Mouse (Mus musculus) neural tube, embryonic 11.5 days (tissue): ENCODE measurements at regions not wholly inside any gene's neighbourhood (a gene's known extent, or its start where the extent isn't known, plus 50 kb on each side); places are given as distances from the start of the nearest gene placed in this dataset.

Experiments
- ATAC-seq: fragments of 200-750 bp; cut with Nextera tagmentation; 2 replicates; pipeline ENCODE4 v1.8.0; 2017; ENCODE audit warnings: moderate number of reproducible peaks, mild to moderate bottlenecking, moderate TSS enrichment, moderate library complexity; ENCODE audit not compliant: insufficient read depth, low FRiP score, low TSS enrichment
- DNase-seq: peaks from one replicate; pipeline ENCODE4 v3.0.0-alpha.2; 2015; ENCODE audit warnings: low spot score
- H3K27ac ChIP-seq: fragments of 300-500 bp; sonication (generic); 2 replicates; pipeline ENCODE4 v1.5.1; 2014; ENCODE audit warnings: low read depth, mild to moderate bottlenecking, low read length
- H3K27me3 ChIP-seq: fragments of 300-500 bp; sonication (generic); 2 replicates; pipeline ENCODE4 v1.6.1; 2014; ENCODE audit warnings: mild to moderate bottlenecking, low read length, mixed read lengths; ENCODE audit not compliant: control insufficient read depth, insufficient read depth
- H3K36me3 ChIP-seq: fragments of 300-500 bp; sonication (generic); 2 replicates; pipeline ENCODE4 v1.6.1; 2014; ENCODE audit warnings: mild to moderate bottlenecking, low read length, moderate library complexity, mixed read lengths; ENCODE audit not compliant: control insufficient read depth, insufficient read depth
- H3K4me1 ChIP-seq: fragments of 300-500 bp; sonication (generic); 2 replicates; pipeline ENCODE4 v1.6.1; 2014; ENCODE audit warnings: low read length, mixed read lengths; ENCODE audit not compliant: control insufficient read depth, insufficient read depth
- H3K4me2 ChIP-seq: fragments of 300-500 bp; sonication (generic); 2 replicates; pipeline ENCODE4 v1.6.1; 2014; ENCODE audit warnings: low read depth, mild to moderate bottlenecking, moderate library complexity
- H3K4me3 ChIP-seq: fragments of 300-500 bp; sonication (generic); 2 replicates; pipeline ENCODE4 v1.5.1; 2014; ENCODE audit warnings: low read depth, low read length
- H3K9ac ChIP-seq: fragments of 300-500 bp; sonication (generic); 2 replicates; pipeline ENCODE4 v1.6.1; 2014; ENCODE audit warnings: mild to moderate bottlenecking, low read length
- H3K9me3 ChIP-seq: fragments of 300-500 bp; sonication (generic); 2 replicates; pipeline ENCODE4 v1.6.1; 2016; ENCODE audit warnings: low read length; ENCODE audit not compliant: control insufficient read depth
- WGBS: fragments of 180-500 bp; shearing (Covaris S2); extraction: QIAGEN DNeasy Blood & Tissue Kit; methylation state at CpG from one replicate; pipeline ENCODE4 v1.1.7; 2014; 5-methylcytosine and 5-hydroxymethylcytosine counted together

DNA sequence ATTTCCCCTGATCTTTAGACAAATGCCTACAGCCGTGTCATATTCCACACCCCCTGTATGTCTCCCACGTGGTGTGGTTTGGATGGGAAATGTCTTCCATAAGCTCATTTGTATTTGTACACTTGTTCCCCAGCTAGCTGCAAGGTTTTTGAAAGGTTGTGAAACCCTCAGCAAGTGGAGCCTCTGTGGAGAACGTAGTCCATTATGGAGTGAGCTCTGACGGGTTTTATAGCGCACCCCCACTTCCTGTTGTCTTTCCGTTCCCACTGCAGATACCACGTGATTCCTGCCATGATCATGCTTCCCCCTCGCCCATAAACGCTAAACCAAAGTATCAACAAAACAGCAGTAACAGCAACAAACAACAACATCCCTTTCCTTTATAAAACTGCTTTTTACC, 145.6 kb upstream of the Fn1 start:
- DNase-seq (no peak), ATAC-seq (no peak)
- no peak overlapping the region for H3K4me2 ChIP-seq
- H3K36me3 ChIP-seq: no peaks in the 10 kb centered on the region
- no peak overlapping the region for H3K27ac ChIP-seq
- no peaks in the 10 kb centered on the region for H3K27me3 ChIP-seq
- H3K4me3 ChIP-seq: no peak overlapping the region
- H3K9ac ChIP-seq: no peak overlapping the region
- no peaks in the 10 kb centered on the region for H3K4me1 ChIP-seq
- H3K9me3 ChIP-seq: no peaks in the 10 kb centered on the region
- 76% methylated on average over 9 of the region's 9 CpGs for WGBS

DNA sequence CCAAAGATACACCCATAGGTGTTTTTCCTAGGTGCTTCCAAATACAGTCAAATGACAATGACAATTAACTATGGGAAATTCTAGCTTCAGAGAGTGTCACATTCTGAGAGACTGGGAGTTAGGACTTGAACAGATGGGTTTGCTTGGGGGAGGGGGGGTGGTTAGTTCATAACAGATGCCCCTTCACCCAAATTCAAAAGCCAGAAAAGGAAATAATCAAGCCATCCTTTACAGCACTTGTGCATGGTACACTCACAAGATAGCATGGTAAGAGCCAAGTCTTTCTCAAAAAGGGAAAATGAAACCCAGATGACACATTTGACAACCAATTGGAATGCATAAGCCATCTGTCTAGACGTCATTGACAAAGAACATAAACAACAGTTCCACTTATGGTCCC, 135.4 kb upstream of the Fn1 start:
- WGBS: 56% methylated on average over 1 of the region's 1 CpGs

DNA sequence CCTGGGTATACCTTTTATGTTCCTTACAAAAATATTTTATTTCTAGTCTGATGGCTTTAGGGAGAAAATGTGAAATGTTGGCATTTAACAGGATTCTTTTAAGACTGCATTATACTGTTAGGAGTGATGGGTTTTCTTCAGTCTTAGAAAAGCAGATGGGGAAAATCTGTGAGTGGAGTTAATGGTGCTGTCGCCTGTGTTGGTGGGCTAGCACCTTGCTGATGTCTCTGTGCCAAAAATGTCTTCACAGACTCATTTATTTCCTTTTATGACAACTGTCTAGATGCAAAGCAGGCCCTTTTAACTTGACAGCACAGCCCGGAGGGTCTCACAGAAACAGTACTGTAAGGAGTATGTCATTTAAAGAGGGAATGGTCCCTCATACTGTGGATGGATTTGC, 131.9 kb upstream of the Fn1 start:
- no peak overlapping the region for H3K4me3 ChIP-seq
- H3K4me1 ChIP-seq: no peaks in the 10 kb centered on the region
- no peaks in the 10 kb centered on the region for H3K27me3 ChIP-seq
- H3K9ac ChIP-seq: no peak overlapping the region
- ATAC-seq: no peak
- DNase-seq: no peak
- WGBS: 84% methylated on average over 2 of the region's 2 CpGs
- H3K27ac ChIP-seq: no peak overlapping the region
- H3K4me2 ChIP-seq: no peak overlapping the region
- no peaks in the 10 kb centered on the region for H3K9me3 ChIP-seq
- no peaks in the 10 kb centered on the region for H3K36me3 ChIP-seq

More for the DNA sequence above, 135.4 kb upstream of the Fn1 start:
- Histone ChIP-seq H3K27ac (no peak overlapping the region), H3K4me2 (no peak overlapping the region), H3K27me3 (no peaks in the 10 kb centered on the region), H3K9me3 (no peaks in the 10 kb centered on the region), H3K36me3 (no peaks in the 10 kb centered on the region), H3K9ac (no peak overlapping the region), H3K4me1 (no peaks in the 10 kb centered on the region), H3K4me3 (no peak overlapping the region)
- ATAC-seq (no peak), DNase-seq (no peak)

DNA sequence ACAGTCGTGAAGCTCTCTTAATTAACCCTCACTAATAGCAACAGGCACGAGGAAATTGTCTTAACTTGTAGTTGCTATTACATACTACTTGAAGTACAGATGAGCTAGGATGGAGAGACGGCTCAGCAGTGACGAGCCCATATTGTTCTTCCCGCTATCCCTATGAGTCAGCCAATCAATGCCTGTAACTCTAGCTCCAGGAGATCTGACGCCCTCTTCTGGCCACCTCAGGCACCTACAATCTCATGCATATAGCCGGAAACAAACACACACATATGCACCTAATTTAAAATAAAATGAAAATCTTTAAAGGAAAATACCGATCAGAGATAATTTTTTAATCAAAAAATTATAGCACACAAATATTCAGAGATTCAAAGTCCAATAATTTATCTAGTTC, 125.3 kb upstream of the Fn1 start:
- H3K36me3 ChIP-seq: no peaks in the 10 kb centered on the region
- H3K27me3 ChIP-seq: no peaks in the 10 kb centered on the region
- no peak overlapping the region for H3K4me2 ChIP-seq
- 93% methylated on average over 8 of the region's 8 CpGs for WGBS
- H3K27ac ChIP-seq: no peak overlapping the region
- H3K9ac ChIP-seq: no peak overlapping the region
- no peak overlapping the region for H3K4me3 ChIP-seq
- ATAC-seq: no peak
- H3K9me3 ChIP-seq: no peaks in the 10 kb centered on the region
- H3K4me1 ChIP-seq: no peaks in the 10 kb centered on the region
- no peak for DNase-seq

DNA sequence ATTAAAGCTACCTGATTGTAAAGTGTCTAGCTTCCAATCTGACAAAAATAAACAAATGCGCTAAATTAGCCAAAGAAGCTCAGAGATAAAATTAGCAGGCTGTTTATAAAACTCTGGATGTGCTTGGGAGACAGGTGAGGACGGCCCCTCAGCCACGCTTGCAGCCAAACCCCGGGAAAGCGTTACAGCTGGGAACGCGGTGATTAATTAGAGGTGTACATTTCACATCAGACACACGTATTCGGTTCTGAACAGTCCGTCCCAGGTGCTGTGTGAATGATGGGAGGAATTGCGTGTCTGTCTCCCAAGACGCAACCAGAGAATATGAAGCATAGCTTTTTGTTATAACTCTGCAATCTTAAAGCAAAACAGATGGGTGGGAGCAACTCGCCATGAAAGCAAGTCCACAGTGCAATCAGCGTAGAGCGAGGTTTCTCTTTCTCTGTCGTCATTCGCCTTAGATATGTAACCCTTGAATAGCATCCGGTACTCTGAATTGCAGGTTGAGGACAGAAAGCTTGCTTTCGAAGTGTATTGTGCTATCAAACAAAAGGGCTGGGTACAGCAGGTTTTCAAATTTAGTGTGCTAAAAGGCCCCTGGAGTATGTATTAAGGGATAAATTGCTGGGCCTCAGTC, 123.0 kb upstream of the Fn1 start:
- H3K4me3 ChIP-seq: no peak overlapping the region
- H3K4me1 ChIP-seq: no peaks in the 10 kb centered on the region
- WGBS: 73% methylated on average over 19 of the region's 19 CpGs
- ATAC-seq (no peak), DNase-seq (no peak)
- H3K27me3 ChIP-seq: no peaks in the 10 kb centered on the region
- H3K4me2 ChIP-seq: no peak overlapping the region
- no peak overlapping the region for H3K27ac ChIP-seq
- no peak overlapping the region for H3K9ac ChIP-seq
- no peaks in the 10 kb centered on the region for H3K9me3 ChIP-seq
- no peaks in the 10 kb centered on the region for H3K36me3 ChIP-seq

DNA sequence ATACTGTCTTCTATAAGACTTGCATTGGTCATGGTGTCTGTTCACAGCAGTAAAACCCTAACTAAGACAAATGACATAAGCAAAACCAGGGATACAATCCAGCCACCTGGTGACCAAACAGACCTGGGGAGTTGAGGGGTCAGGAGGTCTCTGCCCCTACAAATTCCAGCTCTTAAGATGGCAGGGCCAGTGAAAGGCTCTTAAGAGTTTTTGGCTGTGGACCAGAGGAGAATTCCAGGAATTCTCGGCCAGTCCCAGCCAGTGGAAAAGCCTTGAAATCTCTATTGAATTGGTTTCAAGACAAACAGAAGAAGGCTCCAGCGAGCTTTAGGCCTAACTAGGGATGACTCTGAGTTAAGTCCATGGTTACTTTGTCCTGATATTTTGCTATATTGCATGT, 119.5 kb upstream of the Fn1 start:
- no peaks in the 10 kb centered on the region for H3K27me3 ChIP-seq
- H3K9ac ChIP-seq: no peak overlapping the region
- H3K27ac ChIP-seq: no peak overlapping the region
- no peak for ATAC-seq
- H3K4me3 ChIP-seq: no peak overlapping the region
- no peak for DNase-seq
- no peaks in the 10 kb centered on the region for H3K36me3 ChIP-seq
- H3K4me2 ChIP-seq: no peak overlapping the region
- H3K9me3 ChIP-seq: no peaks in the 10 kb centered on the region
- no peaks in the 10 kb centered on the region for H3K4me1 ChIP-seq
- WGBS: 92% methylated on average over 2 of the region's 2 CpGs

DNA sequence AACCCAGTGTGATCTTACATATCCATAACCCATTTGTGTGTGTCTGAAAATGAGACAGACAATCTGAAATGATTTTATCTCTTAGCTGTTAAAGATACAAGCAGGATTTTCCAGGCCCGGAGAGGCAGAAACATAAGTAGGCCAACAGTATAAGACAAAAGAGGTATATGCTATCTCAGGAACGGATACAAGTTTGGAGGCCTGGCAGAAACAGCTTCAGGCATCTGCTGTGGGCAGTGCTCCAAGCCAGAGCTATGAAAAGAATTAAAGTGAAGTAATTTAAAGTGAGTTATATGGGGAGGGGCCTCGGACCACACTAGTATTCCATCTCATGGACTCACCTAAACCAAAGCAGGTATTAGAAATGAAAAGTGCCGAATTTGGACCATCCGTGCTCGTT, 118.8 kb upstream of the Fn1 start:
- 94% methylated on average over 6 of the region's 6 CpGs for WGBS
- H3K4me1 ChIP-seq: no peaks in the 10 kb centered on the region
- no peak overlapping the region for H3K27ac ChIP-seq
- H3K9ac ChIP-seq: no peak overlapping the region
- H3K27me3 ChIP-seq: no peaks in the 10 kb centered on the region
- H3K36me3 ChIP-seq: no peaks in the 10 kb centered on the region
- ATAC-seq: no peak
- no peaks in the 10 kb centered on the region for H3K9me3 ChIP-seq
- no peak for DNase-seq
- H3K4me3 ChIP-seq: no peak overlapping the region
- no peak overlapping the region for H3K4me2 ChIP-seq

DNA sequence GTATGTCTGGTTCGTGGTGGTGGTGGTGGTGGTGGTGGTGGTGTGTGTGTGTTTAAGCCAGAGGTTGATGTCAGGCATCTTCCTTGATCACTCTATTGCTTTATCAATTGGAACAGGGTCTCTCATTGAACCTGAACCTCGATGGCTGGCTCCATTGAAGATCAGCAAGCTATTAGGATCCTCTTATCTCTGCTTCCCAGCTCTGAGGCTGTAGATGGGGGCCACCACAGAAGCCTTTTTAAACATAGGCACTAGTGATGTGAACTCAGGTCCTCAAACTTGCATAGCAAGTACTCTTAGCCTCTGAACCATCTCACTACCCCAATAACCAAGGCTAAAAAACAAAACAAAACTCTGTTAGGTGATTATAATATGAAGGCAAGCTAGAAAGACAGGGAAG, 116.6 kb upstream of the Fn1 start:
- H3K27ac ChIP-seq: no peak overlapping the region
- no peak for DNase-seq
- H3K36me3 ChIP-seq: no peaks in the 10 kb centered on the region
- H3K4me2 ChIP-seq: no peak overlapping the region
- H3K9me3 ChIP-seq: no peaks in the 10 kb centered on the region
- H3K4me3 ChIP-seq: no peak overlapping the region
- H3K9ac ChIP-seq: no peak overlapping the region
- WGBS: 73% methylated on average over 2 of the region's 2 CpGs
- no peaks in the 10 kb centered on the region for H3K27me3 ChIP-seq
- H3K4me1 ChIP-seq: no peaks in the 10 kb centered on the region
- no peak for ATAC-seq

DNA sequence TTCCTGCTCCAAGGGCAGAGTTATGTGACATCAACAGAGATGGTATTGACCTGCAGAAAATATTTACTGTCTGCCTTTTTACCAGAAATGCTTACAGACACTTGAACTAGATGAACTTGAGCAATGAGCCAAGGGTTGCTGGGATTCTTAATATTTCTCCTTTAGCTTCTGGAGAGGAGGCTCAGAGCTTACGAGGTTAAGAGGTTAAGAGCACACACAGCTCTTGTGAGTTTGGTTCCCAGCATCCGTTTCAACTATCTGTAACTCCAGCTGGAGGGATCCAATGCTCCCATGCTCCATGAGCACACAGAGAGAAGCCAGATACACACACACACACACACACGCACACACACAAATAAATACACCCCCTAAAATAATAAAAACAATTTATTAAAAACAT, 114.7 kb upstream of the Fn1 start:
- no peaks in the 10 kb centered on the region for H3K4me1 ChIP-seq
- H3K9me3 ChIP-seq: no peaks in the 10 kb centered on the region
- no peaks in the 10 kb centered on the region for H3K36me3 ChIP-seq
- no peak overlapping the region for H3K4me3 ChIP-seq
- H3K27me3 ChIP-seq: no peaks in the 10 kb centered on the region
- no peak for ATAC-seq
- no peak overlapping the region for H3K27ac ChIP-seq
- no peak overlapping the region for H3K9ac ChIP-seq
- H3K4me2 ChIP-seq: no peak overlapping the region
- DNase-seq: no peak
- WGBS: 75% methylated on average over 3 of the region's 3 CpGs
